Mouse (Mus musculus): ENCODE measurements around the gene Sympk. TPM values are rescaled to one million over a fixed set of nuclear protein-coding genes. Genes with fewer than 3 reads are reported as not detected.
A peak's percentile ranks its signal among the peaks of the same experiment; 100 is the strongest.

The Sympk gene
- polyA plus RNA-seq, 1 experiment from 2014 or later, result 30.4 TPM

DNA sequence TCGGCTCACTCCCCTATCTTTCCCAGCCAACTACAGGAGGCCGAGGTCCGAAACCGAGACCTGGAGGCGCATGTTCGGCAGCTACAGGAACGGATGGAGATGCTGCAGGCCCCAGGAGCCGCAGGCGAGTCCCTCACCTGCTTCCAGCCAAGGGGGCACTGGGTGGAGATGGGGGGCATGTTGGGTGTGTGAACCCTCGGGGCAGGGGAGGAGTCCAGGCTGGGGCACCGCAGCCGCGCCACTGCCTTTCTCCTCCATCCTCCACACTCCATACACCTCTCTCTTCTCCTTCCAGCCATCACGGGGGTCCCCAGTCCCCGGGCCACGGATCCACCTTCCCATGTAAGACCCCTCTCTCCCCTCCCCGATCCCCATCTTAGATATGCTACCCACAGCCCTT lies 67.7 kb downstream of the Sympk start:
- Histone ChIP-seq H3K4me2 (peak overlapping the region; percentile 95), H3K4me1 (replicated peaks) (peaks cover 55% of the 10 kb centered on the region), H3K9me3 (no peaks in the 10 kb centered on the region), H3K4me3 (0 out of 2 replicates have a peak overlapping the region, but pooled peaks have one; percentile 59), H3K27me3 (peaks cover 42% of the 10 kb centered on the region), H3K27ac (replicated peaks) (no peak overlapping the region), H3K36me3 (peaks cover 49% of the 10 kb centered on the region), H3K9ac (peak overlapping the region; percentile 56)
- no peak for ATAC-seq (ENCODE audit: low read depth)
- WGBS, result 28% methylated on average over 17 of the region's 17 CpGs

DNA sequence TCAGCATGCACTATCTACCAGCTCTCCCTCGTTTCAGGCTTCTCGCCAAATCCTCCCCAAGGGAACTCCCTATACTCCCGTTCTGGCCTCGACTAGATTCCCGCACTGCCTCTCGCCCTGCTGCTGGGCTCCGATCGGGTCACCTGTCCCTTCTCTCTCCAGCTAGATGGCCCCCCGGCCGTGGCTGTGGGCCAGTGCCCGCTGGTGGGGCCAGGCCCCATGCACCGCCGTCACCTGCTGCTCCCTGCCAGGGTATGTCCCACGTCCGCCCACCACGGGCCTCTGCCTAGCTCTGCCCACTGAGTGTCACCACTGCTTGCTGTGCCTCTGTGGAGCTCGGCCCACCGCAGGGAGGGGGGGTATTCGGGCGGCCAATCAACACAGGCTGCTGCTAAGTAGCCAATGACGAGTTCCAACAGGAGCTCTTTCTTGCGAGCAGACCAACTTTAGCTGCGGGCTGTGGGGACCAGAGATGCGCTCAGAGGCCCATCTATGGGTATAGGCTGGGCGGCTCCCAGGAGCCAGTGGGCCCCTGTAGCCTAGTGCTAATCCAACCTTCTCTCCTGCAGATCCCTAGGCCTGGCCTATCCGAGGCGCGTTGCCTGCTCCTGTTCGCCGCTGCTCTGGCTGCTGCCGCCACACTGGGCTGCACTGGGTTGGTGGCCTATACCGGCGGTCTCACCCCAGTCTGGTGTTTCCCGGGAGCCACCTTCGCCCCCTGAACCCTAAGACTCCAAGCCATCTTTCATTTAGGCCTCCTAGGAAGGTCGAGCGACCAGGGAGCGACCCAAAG lies 68.4 kb downstream of the Sympk start:
- H3K4me1 ChIP-seq (replicated peaks), result peaks cover 58% of the 10 kb centered on the region
- no peaks in the 10 kb centered on the region for H3K9me3 ChIP-seq
- H3K27me3 ChIP-seq, result peaks cover 42% of the 10 kb centered on the region
- H3K9ac ChIP-seq, result peak overlapping the region; percentile 56
- peak overlapping the region; percentile 78 for H3K27ac ChIP-seq (replicated peaks)
- ATAC-seq (ENCODE audit: low read depth), result peak; percentile 41
- peaks cover 42% of the 10 kb centered on the region for H3K36me3 ChIP-seq
- peak overlapping the region; percentile 95 for H3K4me2 ChIP-seq
- WGBS, result 5% methylated on average over 38 of the region's 38 CpGs
- H3K4me3 ChIP-seq, result peak overlapping the region; percentile 59

- under 1% methylated on average over 14 of the region's 15 CpGs for WGBS
- peak overlapping the region; percentile 78 for H3K27ac ChIP-seq (replicated peaks)
- peak; percentile 45 for ATAC-seq (ENCODE audit: low read depth)
Observed at GRCm38 (mm10) chr7:19093174-19093521, 69.0 kb downstream of the Sympk start.

GRCm38 (mm10) chr7:19093537-19094385 lies 69.6 kb downstream of the Sympk start:
- WGBS, result under 1% methylated on average over 45 of the region's 45 CpGs
- no peaks in the 10 kb centered on the region for H3K9me3 ChIP-seq
- peaks cover 58% of the 10 kb centered on the region for H3K4me1 ChIP-seq (replicated peaks)

More at GRCm38 (mm10) chr7:19093174-19093521, 69.0 kb downstream of the Sympk start:
- peaks cover 42% of the 10 kb centered on the region for H3K27me3 ChIP-seq
- H3K9ac ChIP-seq, result peak overlapping the region; percentile 56
- peak overlapping the region; percentile 95 for H3K4me2 ChIP-seq
- peaks cover 37% of the 10 kb centered on the region for H3K36me3 ChIP-seq
- peaks cover 58% of the 10 kb centered on the region for H3K4me1 ChIP-seq (replicated peaks)
- H3K4me3 ChIP-seq, result peak overlapping the region; percentile 59
- no peaks in the 10 kb centered on the region for H3K9me3 ChIP-seq

DNA sequence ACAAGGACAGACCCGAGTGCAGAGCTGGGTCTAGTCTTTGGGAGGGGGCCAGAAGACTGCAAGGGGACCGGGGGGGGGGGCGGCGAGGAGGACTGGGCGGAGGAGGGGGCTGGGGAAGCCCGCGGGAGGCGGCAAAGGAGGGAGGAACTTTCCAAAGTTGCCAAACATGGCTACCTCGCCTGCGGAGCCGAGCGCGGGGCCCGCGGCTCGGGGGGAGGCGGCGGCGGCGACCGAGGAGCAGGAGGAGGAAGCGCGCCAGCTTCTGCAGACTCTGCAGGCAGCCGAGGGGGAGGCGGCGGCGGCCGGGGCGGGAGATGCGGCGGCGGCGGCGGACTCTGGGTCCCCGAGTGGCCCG lies 70.3 kb downstream of the Sympk start, which contains the start of gene Six5:
TSS of gene Six5 (plus strand) at position 124 of the 355 bp plus-strand sequence.
- no peak for ATAC-seq (ENCODE audit: low read depth)
- Histone ChIP-seq H3K36me3 (peaks cover 25% of the 10 kb centered on the region), H3K27me3 (peaks cover 42% of the 10 kb centered on the region), H3K4me1 (replicated peaks) (peaks cover 58% of the 10 kb centered on the region), H3K27ac (replicated peaks) (peak within 1 kb of the TSS; percentile 86), H3K4me3 (peak within 1 kb of the TSS; percentile 59), H3K9me3 (no peaks in the 10 kb centered on the region), H3K4me2 (peak within 1 kb of the TSS; percentile 95), H3K9ac (peak within 1 kb of the TSS; percentile 72)
- WGBS, result under 1% methylated on average over 32 of the region's 36 CpGs

More at GRCm38 (mm10) chr7:19093537-19094385, 69.6 kb downstream of the Sympk start:
- ATAC-seq (ENCODE audit: low read depth), result peak; percentile 87
- Histone ChIP-seq H3K4me2 (peak overlapping the region; percentile 95), H3K36me3 (peaks cover 31% of the 10 kb centered on the region), H3K27me3 (peaks cover 42% of the 10 kb centered on the region), H3K27ac (replicated peaks) (peak overlapping the region; percentile 86), H3K4me3 (peak overlapping the region; percentile 59), H3K9ac (peak overlapping the region; percentile 72)

DNA sequence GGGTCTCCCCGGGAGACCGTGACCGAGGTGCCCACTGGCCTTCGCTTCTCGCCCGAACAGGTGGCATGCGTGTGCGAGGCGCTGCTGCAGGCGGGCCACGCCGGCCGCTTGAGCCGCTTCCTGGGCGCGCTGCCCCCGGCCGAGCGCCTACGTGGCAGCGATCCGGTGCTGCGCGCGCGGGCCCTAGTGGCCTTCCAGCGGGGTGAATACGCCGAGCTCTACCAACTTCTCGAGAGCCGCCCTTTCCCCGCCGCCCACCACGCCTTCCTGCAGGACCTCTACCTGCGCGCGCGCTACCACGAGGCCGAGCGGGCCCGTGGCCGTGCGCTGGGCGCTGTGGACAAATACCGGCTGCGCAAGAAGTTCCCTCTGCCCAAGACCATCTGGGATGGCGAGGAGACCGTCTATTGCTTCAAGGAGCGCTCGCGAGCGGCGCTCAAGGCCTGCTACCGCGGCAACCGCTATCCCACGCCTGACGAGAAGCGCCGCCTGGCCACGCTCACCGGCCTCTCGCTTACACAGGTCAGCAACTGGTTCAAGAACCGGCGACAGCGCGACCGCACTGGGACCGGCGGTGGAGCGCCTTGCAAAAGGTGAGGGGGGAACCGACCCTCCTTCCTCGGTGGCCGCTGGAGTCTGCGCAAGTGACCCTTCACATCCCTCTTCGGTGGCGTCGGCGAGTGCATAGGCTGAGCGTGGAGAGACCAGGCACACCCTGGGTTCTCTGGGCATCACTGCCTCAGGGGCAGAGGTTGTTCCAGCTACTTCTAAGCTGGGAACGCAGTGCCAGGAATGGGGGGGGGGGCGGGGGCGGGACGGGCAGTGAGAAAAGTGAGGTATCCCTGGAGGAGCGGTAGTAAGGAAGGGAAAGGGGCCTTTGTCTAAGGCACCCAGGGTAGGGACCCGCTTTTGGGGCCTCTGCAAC lies 70.9 kb downstream of the Sympk start:
- Histone ChIP-seq H3K4me1 (replicated peaks) (peaks cover 58% of the 10 kb centered on the region), H3K4me3 (peak overlapping the region; percentile 59), H3K27me3 (peaks cover 41% of the 10 kb centered on the region), H3K9ac (peak overlapping the region; percentile 72), H3K4me2 (peak overlapping the region; percentile 95), H3K36me3 (peaks cover 20% of the 10 kb centered on the region), H3K27ac (replicated peaks) (peak overlapping the region; percentile 86), H3K9me3 (no peaks in the 10 kb centered on the region)
- ATAC-seq (ENCODE audit: low read depth), result no peak
- under 1% methylated on average over 81 of the region's 87 CpGs for WGBS

DNA sequence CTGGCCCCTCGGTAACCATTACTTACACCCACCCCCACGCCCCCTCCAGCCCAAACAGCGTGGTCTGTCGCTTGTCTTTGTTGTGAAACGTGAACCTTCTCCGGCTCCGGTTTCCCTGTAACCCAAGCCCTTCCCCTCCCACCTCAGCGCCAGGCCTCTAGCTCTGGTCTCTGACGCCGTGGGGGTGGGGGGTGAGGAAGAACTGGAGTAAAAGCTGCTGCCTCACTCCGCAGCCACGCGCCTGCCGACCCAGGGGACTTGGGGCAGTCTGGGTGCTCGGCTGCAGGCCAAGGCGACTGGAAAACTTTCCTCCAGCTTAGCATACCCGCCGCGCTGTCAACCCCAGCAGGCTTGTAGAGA lies 71.6 kb downstream of the Sympk start:
- under 1% methylated on average over 19 of the region's 19 CpGs for WGBS
- Histone ChIP-seq H3K27me3 (peaks cover 35% of the 10 kb centered on the region), H3K27ac (replicated peaks) (no peak overlapping the region), H3K4me3 (peak overlapping the region; percentile 59), H3K36me3 (peaks cover 14% of the 10 kb centered on the region), H3K9ac (peak overlapping the region; percentile 72), H3K4me1 (replicated peaks) (peaks cover 58% of the 10 kb centered on the region), H3K4me2 (peak overlapping the region; percentile 95), H3K9me3 (no peaks in the 10 kb centered on the region)
- no peak for ATAC-seq (ENCODE audit: low read depth)

DNA sequence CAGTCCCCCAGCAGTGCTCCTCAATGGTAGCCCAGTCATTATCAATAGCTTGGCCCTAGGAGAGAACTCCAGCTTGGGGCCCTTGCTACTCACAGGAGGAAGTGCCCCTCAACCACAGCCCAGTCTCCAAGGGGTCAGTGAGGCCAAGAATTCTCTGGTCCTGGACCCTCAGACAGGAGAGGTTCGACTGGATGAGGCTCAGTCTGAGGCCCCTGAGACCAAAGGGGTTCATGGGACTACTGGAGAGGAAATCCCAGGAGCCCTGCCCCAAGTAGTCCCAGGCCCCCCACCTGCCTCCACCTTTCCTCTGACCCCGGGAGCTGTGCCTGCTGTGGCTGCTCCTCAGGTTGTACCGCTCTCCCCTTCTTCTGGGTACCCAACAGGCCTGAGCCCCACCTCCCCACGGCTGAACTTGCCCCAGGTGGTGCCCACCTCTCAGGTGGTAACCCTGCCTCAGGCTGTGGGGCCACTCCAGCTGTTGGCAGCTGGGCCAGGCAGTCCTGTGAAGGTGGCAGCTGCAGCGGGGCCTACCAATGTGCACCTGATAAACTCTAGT lies 72.3 kb downstream of the Sympk start:
- H3K9ac ChIP-seq, result peak overlapping the region; percentile 72
- H3K4me1 ChIP-seq (replicated peaks), result peaks cover 56% of the 10 kb centered on the region
- 45% methylated on average over 5 of the region's 5 CpGs for WGBS

DNA sequence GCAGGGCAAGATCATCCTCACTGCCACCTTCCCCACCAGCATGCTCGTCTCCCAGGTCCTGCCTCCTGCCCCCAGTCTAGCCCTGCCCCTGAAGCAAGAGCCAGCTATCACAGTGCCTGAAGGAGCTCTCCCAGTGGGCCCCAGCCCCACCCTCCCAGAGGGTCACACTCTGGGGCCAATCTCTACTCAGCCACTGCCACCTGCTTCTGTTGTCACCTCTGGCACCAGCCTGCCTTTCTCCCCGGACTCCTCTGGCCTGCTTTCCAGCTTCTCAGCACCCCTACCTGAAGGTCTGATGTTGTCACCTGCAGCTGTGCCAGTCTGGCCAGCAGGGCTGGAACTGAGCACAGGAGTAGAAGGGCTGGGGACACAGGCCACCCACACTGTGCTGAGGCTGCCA lies 73.0 kb downstream of the Sympk start:
- Histone ChIP-seq H3K4me3 (no peak overlapping the region), H3K36me3 (no peaks in the 10 kb centered on the region), H3K9me3 (no peaks in the 10 kb centered on the region), H3K27ac (replicated peaks) (no peak overlapping the region), H3K4me1 (replicated peaks) (peaks cover 49% of the 10 kb centered on the region), H3K4me2 (no peak overlapping the region), H3K27me3 (peaks cover 21% of the 10 kb centered on the region), H3K9ac (0 out of 2 replicates have a peak overlapping the region, but pooled peaks have one; percentile 72)
- WGBS, result 73% methylated on average over 2 of the region's 2 CpGs
- no peak for ATAC-seq (ENCODE audit: low read depth)

More for the DNA sequence above, 72.3 kb downstream of the Sympk start:
- no peak overlapping the region for H3K27ac ChIP-seq (replicated peaks)
- H3K4me2 ChIP-seq, result peak overlapping the region; percentile 95
- no peaks in the 10 kb centered on the region for H3K9me3 ChIP-seq
- peaks cover 6% of the 10 kb centered on the region for H3K36me3 ChIP-seq
- H3K27me3 ChIP-seq, result peaks cover 27% of the 10 kb centered on the region
- peak overlapping the region; percentile 59 for H3K4me3 ChIP-seq
- no peak for ATAC-seq (ENCODE audit: low read depth)

- no peak overlapping the region for H3K4me3 ChIP-seq
- peaks cover 43% of the 10 kb centered on the region for H3K4me1 ChIP-seq (replicated peaks)
- H3K36me3 ChIP-seq, result no peaks in the 10 kb centered on the region
- H3K9me3 ChIP-seq, result no peaks in the 10 kb centered on the region
- peaks cover 21% of the 10 kb centered on the region for H3K27me3 ChIP-seq
- ATAC-seq (ENCODE audit: low read depth), result no peak
- no peak overlapping the region for H3K27ac ChIP-seq (replicated peaks)
- no peak overlapping the region for H3K4me2 ChIP-seq
- H3K9ac ChIP-seq, result no peak overlapping the region
Observed at GRCm38 (mm10) chr7:19097863-19098262, 73.7 kb downstream of the Sympk start.

DNA sequence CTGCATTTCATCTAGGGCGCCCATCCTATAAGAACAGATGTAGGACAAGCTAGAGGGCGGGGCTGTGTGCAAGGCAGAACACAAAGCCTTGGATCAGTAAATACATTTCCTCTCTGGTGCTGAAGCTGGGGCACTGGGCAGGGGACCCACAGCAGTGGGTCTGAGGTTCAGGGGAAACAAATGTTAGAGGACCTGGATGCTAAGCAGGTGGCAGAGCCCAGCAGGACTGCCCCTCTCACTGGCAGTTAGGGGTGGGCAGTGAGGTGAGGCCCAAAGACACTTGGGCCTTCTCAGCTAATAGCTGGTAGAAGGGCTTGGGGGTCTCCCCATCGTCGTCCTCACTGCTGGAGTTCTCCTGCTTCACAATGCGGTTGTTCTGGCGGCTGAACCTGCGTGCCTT lies 74.6 kb downstream of the Sympk start:
- peaks cover 21% of the 10 kb centered on the region for H3K27me3 ChIP-seq
- 58% methylated on average over 7 of the region's 7 CpGs for WGBS
- ATAC-seq (ENCODE audit: low read depth), result no peak
- H3K9ac ChIP-seq, result no peak overlapping the region
- no peak overlapping the region for H3K4me2 ChIP-seq
- no peak overlapping the region for H3K27ac ChIP-seq (replicated peaks)
- no peaks in the 10 kb centered on the region for H3K9me3 ChIP-seq
- H3K4me1 ChIP-seq (replicated peaks), result peaks cover 33% of the 10 kb centered on the region
- H3K4me3 ChIP-seq, result no peak overlapping the region
- H3K36me3 ChIP-seq, result no peaks in the 10 kb centered on the region

Measured in neural tube, embryonic 13.5 days (tissue).